Mouse (Mus musculus) forebrain, embryonic 15.5 days (tissue): ENCODE measurements around the gene Psg25. TPM values are rescaled to one million over a fixed set of nuclear protein-coding genes. Genes with fewer than 3 reads are reported as not detected.
"Not testable (repeated sequence)": the region's sequence is repeated elsewhere in the genome, so short reads cannot be mapped to it uniquely, and the experiment has no call there.

Source experiments
- ATAC-seq: fragments of 200-750 bp; cut with Nextera tagmentation; replicated peaks from 2 replicates; pipeline ENCODE4 v1.8.0; 2017; ENCODE audit warnings: mild to moderate bottlenecking, moderate TSS enrichment, moderate library complexity
- H3K27ac ChIP-seq: fragments of 300-500 bp; sonication (generic); replicated peaks from 2 replicates; pipeline ENCODE4 v1.5.1; 2015; ENCODE audit warnings: mild to moderate bottlenecking, inconsistent platforms
- H3K27me3 ChIP-seq: fragments of 300-500 bp; sonication (generic); 2 replicates; pipeline ENCODE4 v1.6.1; 2015; ENCODE audit warnings: inconsistent platforms
- H3K36me3 ChIP-seq: fragments of 300-500 bp; sonication (generic); 2 replicates; pipeline ENCODE4 v1.6.1; 2015; ENCODE audit warnings: mild to moderate bottlenecking, inconsistent platforms
- H3K4me1 ChIP-seq: fragments of 300-500 bp; sonication (generic); 2 replicates; pipeline ENCODE4 v1.6.1; 2015; ENCODE audit warnings: inconsistent platforms
- H3K4me2 ChIP-seq: fragments of 300-500 bp; sonication (generic); replicated peaks from 2 replicates; pipeline ENCODE4 v1.6.1; 2015; ENCODE audit warnings: mild to moderate bottlenecking, inconsistent platforms
- H3K4me3 ChIP-seq: fragments of 300-500 bp; sonication (generic); 2 replicates; pipeline ENCODE4 v1.5.1; 2015; ENCODE audit warnings: mild to moderate bottlenecking, inconsistent platforms
- H3K9ac ChIP-seq: fragments of 300-500 bp; sonication (generic); replicated peaks from 2 replicates; pipeline ENCODE4 v1.6.1; 2015; ENCODE audit warnings: mild to moderate bottlenecking, inconsistent platforms
- H3K9me3 ChIP-seq: fragments of 300-500 bp; sonication (generic); 2 replicates; pipeline ENCODE4 v1.6.1; 2016; ENCODE audit warnings: inconsistent platforms
- WGBS: fragments of 180-500 bp; shearing (Covaris S2); methylation state at CpG from one replicate; pipeline ENCODE4 v1.1.7; 2015; ENCODE audit warnings: mixed read lengths; 5-methylcytosine and 5-hydroxymethylcytosine counted together
- polyA plus RNA-seq: library from polyadenylated mRNA; unstranded; fragments of >200 nt; fragmentation: Nextera tagmentation; extraction: Ambion mirVana; gene quantifications from 2 replicates; pipeline ENCODE4 v1.2.1, GENCODE M21; 2015

The Psg25 gene
- polyA plus RNA-seq = not detected in 2 replicates

DNA sequence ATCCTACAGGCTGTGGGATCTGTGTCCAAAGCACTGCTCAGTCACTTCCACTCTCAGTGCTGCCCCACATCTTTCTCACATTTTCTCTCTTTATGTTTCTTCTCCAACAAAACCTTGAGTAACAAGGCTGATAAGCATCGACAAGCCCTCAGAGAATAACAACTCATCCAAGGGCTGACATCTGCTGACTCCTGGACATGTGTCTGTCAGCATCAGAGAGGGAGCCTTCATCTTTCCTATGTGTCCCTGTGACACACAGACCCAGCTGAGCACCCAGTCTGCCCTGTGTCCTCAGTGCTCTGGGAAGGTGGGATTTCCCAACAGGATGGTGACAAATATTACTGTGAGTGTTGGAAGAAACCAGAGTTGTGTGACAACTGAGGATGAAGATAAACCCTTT lies at the start of gene Psg25:
Gene Psg25 (minus strand): TSS at position 101 of the 400 bp plus-strand sequence.
- H3K4me2 ChIP-seq = no peak within 1 kb of the TSS
- WGBS = 94% methylated on average over 1 of the region's 1 CpGs

GRCm38 (mm10) chr7:18567205-18567604 lies 35.1 kb upstream of the Psg25 start, which contains the start of gene Psg27:
Gene Psg27 (minus strand): TSS chr7:18567305.
- Histone ChIP-seq H3K4me2 (no peak within 1 kb of the TSS), H3K36me3 (no peaks in the 10 kb centered on the region), H3K4me3 (no peak within 1 kb of the TSS), H3K27me3 (no peaks in the 10 kb centered on the region), H3K27ac (no peak within 1 kb of the TSS), H3K9me3 (no peaks in the 10 kb centered on the region; the same call in 1 of the 2 replicates), H3K9ac (no peak within 1 kb of the TSS), H3K4me1 (no peaks in the 10 kb centered on the region)
- WGBS = 84% methylated on average over 3 of the region's 3 CpGs
- no peak for ATAC-seq

More for the DNA sequence above, at the start of gene Psg25:
- Histone ChIP-seq H3K9ac (no peak within 1 kb of the TSS), H3K27ac (no peak within 1 kb of the TSS), H3K9me3 (no peaks in the 10 kb centered on the region), H3K4me3 (no peak within 1 kb of the TSS), H3K27me3 (no peaks in the 10 kb centered on the region), H3K4me1 (no peaks in the 10 kb centered on the region), H3K36me3 (no peaks in the 10 kb centered on the region)
- ATAC-seq = no peak

DNA sequence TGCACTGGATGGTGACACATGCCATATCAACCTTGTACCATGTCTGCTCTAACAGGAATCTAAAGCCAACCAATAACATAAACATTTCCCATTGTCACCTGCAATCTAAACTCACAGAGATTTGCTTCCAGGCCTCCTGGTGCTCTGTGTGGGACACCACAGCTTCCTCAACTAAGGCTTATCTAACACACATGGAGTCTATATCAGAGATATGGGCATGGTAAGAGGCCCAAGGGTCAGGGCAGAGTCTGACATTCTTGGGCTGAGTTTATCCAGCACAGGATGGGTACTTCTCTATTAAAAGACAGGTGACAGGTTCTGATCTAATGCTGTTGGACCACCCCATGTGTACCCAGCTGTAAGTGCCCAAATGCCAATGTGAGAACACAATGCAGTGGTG lies 27.8 kb upstream of the Psg25 start:
- H3K36me3 ChIP-seq = no peaks in the 10 kb centered on the region
- no peak overlapping the region for H3K4me2 ChIP-seq
- H3K27me3 ChIP-seq = no peaks in the 10 kb centered on the region
- no peak for ATAC-seq
- H3K9ac ChIP-seq = no peak overlapping the region
- H3K4me1 ChIP-seq = no peaks in the 10 kb centered on the region
- no peak overlapping the region for H3K4me3 ChIP-seq
- H3K9me3 ChIP-seq = no peaks in the 10 kb centered on the region
- no peak overlapping the region for H3K27ac ChIP-seq

GRCm38 (mm10) chr7:18555751-18556150 lies 23.7 kb upstream of the Psg25 start:
- not testable (repeated sequence) for H3K27me3 ChIP-seq, H3K9ac ChIP-seq, H3K4me1 ChIP-seq, H3K36me3 ChIP-seq, H3K4me2 ChIP-seq, H3K27ac ChIP-seq, ATAC-seq, H3K9me3 ChIP-seq, H3K4me3 ChIP-seq
- WGBS = 77% methylated on average over 3 of the region's 3 CpGs

DNA sequence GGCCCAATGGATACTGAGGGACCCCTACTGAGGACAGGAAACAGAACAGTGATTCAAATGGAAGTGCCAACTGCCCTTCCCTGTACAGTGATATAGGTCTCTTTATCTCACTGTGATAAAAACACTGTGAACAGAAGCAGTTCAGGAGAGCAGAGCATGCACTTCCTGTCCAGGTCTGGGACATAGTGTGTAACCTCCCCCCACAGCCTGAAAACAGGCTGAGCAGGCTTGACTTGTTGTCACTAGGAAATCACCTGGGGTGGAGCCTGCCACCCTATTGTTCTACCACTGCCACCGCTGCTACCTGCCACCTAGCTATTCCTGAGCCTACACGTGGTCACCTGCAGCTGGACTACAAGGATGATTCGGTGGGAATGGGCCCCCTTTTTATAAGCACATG lies 1.4 kb upstream of the Psg25 start:
- H3K27me3 ChIP-seq = no peaks in the 10 kb centered on the region
- no peak overlapping the region for H3K27ac ChIP-seq
- no peak overlapping the region for H3K9ac ChIP-seq
- H3K36me3 ChIP-seq = no peaks in the 10 kb centered on the region
- H3K4me3 ChIP-seq = no peak overlapping the region
- H3K4me1 ChIP-seq = no peaks in the 10 kb centered on the region
- H3K4me2 ChIP-seq = no peak overlapping the region
- WGBS = 58% methylated on average over 3 of the region's 3 CpGs
- no peaks in the 10 kb centered on the region for H3K9me3 ChIP-seq
- no peak for ATAC-seq

- no peak overlapping the region for H3K4me3 ChIP-seq
- H3K27me3 ChIP-seq = no peaks in the 10 kb centered on the region
- H3K4me1 ChIP-seq = no peaks in the 10 kb centered on the region
- 97% methylated on average over 8 of the region's 8 CpGs for WGBS
- no peak overlapping the region for H3K4me2 ChIP-seq
- no peaks in the 10 kb centered on the region for H3K36me3 ChIP-seq
- no peaks in the 10 kb centered on the region for H3K9me3 ChIP-seq
- H3K27ac ChIP-seq = no peak overlapping the region
- no peak overlapping the region for H3K9ac ChIP-seq
- no peak for ATAC-seq
These were observed 7.4 kb downstream of the Psg25 start for GRCm38 (mm10) chr7:18524668-18525067.

GRCm38 (mm10) chr7:18512848-18513247 lies 19.2 kb downstream of the Psg25 start:
- not testable (repeated sequence) for H3K4me1 ChIP-seq, H3K4me3 ChIP-seq, H3K36me3 ChIP-seq, H3K4me2 ChIP-seq, H3K9me3 ChIP-seq, H3K27ac ChIP-seq, H3K27me3 ChIP-seq, H3K9ac ChIP-seq, ATAC-seq

GRCm38 (mm10) chr7:18512417-18512816 lies 19.7 kb downstream of the Psg25 start:
- H3K4me1 ChIP-seq, H3K4me2 ChIP-seq, H3K27me3 ChIP-seq, ATAC-seq, H3K9ac ChIP-seq, H3K4me3 ChIP-seq, H3K9me3 ChIP-seq, H3K27ac ChIP-seq, H3K36me3 ChIP-seq: not testable (repeated sequence)
- 72% methylated on average over 2 of the region's 2 CpGs for WGBS

GRCm38 (mm10) chr7:18511479-18511878 lies 20.6 kb downstream of the Psg25 start:
- Histone ChIP-seq H3K4me3 (no peak overlapping the region), H3K9me3 (no peaks in the 10 kb centered on the region), H3K9ac (no peak overlapping the region), H3K4me1 (no peaks in the 10 kb centered on the region), H3K36me3 (no peaks in the 10 kb centered on the region), H3K27me3 (no peaks in the 10 kb centered on the region), H3K4me2 (no peak overlapping the region), H3K27ac (no peak overlapping the region)
- no peak for ATAC-seq
- whole genome bisulfite sequencing = 18% methylated on average over 9 of the region's 9 CpGs

DNA sequence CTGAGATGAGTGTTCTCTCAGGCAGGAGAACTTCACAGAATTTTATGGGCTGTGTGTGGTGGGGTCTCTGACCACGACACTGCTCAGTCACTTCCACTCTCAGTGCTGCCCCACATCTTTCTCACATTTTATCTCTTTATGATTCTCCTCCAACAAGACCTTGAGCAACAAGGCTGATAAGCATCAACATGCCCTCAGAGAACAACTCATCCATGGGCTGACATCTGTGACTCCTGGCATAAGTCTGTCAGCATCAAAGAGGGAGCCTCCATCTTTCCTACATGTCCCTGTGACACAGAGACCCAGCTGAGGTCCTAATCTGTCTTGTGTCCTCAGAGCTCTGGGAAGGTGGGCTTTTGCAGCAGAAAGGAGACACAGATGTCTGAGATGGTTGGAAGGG lies 48.0 kb downstream of the Psg25 start, which contains the start of gene Psg26:
Gene Psg26 (minus strand): TSS at position 101 of the 400 bp plus-strand sequence.
- Histone ChIP-seq H3K4me2 (no peak within 1 kb of the TSS), H3K9me3 (no peaks in the 10 kb centered on the region; the same call in 1 of the 2 replicates), H3K9ac (no peak within 1 kb of the TSS), H3K36me3 (no peaks in the 10 kb centered on the region), H3K4me1 (no peaks in the 10 kb centered on the region), H3K27ac (no peak within 1 kb of the TSS), H3K4me3 (no peak within 1 kb of the TSS), H3K27me3 (no peaks in the 10 kb centered on the region)
- ATAC-seq = no peak
- WGBS = 75% methylated on average over 1 of the region's 1 CpGs

Other genes with a start within 250 kb of the Psg25 start
- gene Psg18, start 177.3 kb downstream of the Psg25 start, polyA plus RNA-seq = not detected in 2 replicates
- gene Psg28, start 100.2 kb downstream of the Psg25 start, polyA plus RNA-seq = not detected in 2 replicates
- gene Psg26, start 48.1 kb downstream of the Psg25 start, polyA plus RNA-seq = not detected in 2 replicates
- gene Psg27, start 35.0 kb upstream of the Psg25 start, polyA plus RNA-seq = not detected in 2 replicates
- not detected in 2 replicates for gene Psg23, start 84.2 kb upstream of the Psg25 start, polyA plus RNA-seq
- gene Psg21, start 124.5 kb upstream of the Psg25 start, polyA plus RNA-seq = not detected in 2 replicates
- not detected in 2 replicates for gene Psg20, start 153.9 kb upstream of the Psg25 start, polyA plus RNA-seq
- gene Psg22, start 185.8 kb upstream of the Psg25 start, polyA plus RNA-seq = not detected in 2 replicates